Mouse (Mus musculus) activated CD4-positive, CD25-positive, alpha-beta regulatory T cell, adult 9 weeks (primary cell): ENCODE measurements around the gene Fpr3. TPM values are rescaled to one million over a fixed set of nuclear protein-coding genes. Genes with fewer than 3 reads are reported as not detected.

Experiments
- polyA plus RNA-seq: library from polyadenylated mRNA; unstranded; fragments of 100-300 nt; shearing (Covaris generic); gene quantifications from one replicate; pipeline ENCODE4 v1.2.1, GENCODE M21; 2017

The Fpr3 gene
- polyA plus RNA-seq = not detected

DNA sequence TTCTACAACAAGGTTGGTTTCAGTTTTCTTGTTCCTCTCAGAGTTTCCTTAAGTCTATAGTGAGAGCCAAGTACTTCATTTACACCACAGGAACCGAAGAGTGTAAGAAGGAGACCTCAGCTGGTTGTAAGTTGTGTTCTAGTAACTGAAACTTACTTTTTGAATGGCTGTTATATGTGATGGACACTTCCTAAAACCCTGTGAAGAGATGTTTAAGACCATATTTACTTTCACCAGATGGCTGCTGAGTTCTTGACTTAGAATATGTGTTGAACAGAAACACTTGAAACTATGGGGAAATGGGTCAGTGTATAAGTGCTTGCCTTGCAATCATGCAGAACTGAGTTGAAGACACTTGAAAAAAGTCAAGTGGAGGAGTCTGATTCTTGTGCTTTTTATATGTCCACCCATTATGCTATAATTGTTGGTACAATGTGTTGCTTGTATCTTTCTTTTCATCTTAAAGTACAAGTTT is at the start of gene Fpr3, which contains the start of gene Fpr2:
Gene Fpr3 (plus strand): TSS at position 79 of the 475 bp plus-strand sequence.
Gene Fpr2 (plus strand): TSS at position 51 of the 475 bp plus-strand sequence.

DNA sequence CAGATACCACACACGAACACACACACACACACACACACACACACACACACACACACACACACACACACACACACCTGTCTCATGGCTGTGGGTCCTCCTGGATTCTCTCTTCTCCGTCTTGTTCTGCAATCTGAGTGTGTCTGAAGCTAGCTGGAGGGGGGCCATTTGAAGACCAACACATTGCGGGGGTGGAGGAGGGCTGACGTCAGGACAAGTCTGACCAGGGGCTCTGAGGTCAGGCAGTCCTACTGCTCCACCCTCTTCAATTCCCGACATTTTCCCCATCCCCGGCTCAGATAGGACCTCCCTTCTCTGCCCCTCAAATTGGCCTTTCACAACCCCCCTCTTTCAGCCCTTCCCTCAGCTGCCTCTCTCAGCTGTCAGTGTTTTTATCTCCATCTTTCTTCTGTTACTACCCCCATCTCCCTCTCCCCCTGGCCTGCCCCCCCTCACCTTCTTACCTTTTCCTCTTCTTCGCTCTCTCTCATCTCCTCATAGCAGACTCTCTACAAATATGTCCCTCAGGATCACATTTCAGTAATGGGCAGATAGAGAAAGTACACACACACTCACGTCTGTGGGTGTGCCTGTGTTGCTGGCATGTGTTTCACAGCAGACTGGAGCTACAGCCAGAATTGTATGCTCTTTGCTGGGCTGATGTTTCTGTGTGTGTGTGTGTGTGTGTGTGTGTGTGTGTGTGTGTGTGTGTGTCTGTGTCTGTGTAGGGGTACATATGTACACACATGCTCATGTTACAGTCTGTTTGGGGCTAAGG is 32.4 kb upstream of the Fpr3 start, which contains the start of gene Has1:
Gene Has1 (minus strand): TSS at position 142 of the 775 bp plus-strand sequence.

DNA sequence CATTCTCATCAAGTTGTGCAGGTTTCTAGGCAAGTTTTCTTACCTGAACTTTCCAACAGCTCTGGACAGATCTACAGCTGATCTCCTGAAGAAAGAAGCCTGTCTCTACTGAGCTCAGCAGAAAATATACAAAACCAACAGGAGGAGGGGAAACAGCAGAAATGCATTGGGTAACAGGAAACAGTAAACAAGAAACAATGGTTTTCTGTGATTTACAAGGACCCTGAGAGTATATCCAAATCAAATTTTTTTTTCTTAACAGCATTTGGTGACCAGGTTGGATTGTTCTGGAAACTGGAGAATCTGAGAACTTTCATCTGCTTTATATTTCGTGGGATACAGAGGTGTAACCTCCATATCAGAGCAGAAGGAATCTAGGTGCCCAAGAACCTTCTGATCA is 3.8 kb upstream of the Fpr3 start, which contains the start of gene Fpr1:
Gene Fpr1 (minus strand): TSS at position 101 of the 400 bp plus-strand sequence.

Other genes starting within 250 kb of the Fpr3 start
- 0.13 TPM for gene Vmn2r90, start 184.1 kb upstream of the Fpr3 start, polyA plus RNA-seq
- gene Spaca6, start 60.7 kb upstream of the Fpr3 start, polyA plus RNA-seq = 2.9 TPM
- not detected for gene Has1, start 32.6 kb upstream of the Fpr3 start, polyA plus RNA-seq
- gene Fpr1, start 3.9 kb upstream of the Fpr3 start, polyA plus RNA-seq = 1.7 TPM
- gene Fpr2, start within 50 bp of the Fpr3 start, polyA plus RNA-seq = not detected
- not detected for gene Fpr-rs4, start 133.9 kb downstream of the Fpr3 start, polyA plus RNA-seq
- gene Vmn2r124, start 161.6 kb downstream of the Fpr3 start, polyA plus RNA-seq = not detected
- not detected for gene Vmn2r91, start 197.2 kb downstream of the Fpr3 start, polyA plus RNA-seq